Mouse (Mus musculus) small intestine, adult 2 months (tissue): ENCODE data around the gene Lrrc8a.

Experiments used
- CTCF ChIP-seq: fragments of 200-500 bp; IDR thresholded peaks from 2 replicates; pipeline ENCODE4 v1.5.1; 2012; ENCODE audit warnings: low read depth, mild to moderate bottlenecking, control low read depth, inconsistent platforms, low read length, moderate library complexity, mixed read lengths; ENCODE audit not compliant: insufficient replicate concordance, insufficient read length; ENCODE audit errors: extremely low read depth
- POLR2A ChIP-seq: fragments of 200-500 bp; IDR thresholded peaks from 2 replicates; pipeline ENCODE4 v1.6.1; 2012; ENCODE audit warnings: low read depth, mild to moderate bottlenecking, control low read depth, inconsistent platforms, low read length, moderate library complexity

DNA sequence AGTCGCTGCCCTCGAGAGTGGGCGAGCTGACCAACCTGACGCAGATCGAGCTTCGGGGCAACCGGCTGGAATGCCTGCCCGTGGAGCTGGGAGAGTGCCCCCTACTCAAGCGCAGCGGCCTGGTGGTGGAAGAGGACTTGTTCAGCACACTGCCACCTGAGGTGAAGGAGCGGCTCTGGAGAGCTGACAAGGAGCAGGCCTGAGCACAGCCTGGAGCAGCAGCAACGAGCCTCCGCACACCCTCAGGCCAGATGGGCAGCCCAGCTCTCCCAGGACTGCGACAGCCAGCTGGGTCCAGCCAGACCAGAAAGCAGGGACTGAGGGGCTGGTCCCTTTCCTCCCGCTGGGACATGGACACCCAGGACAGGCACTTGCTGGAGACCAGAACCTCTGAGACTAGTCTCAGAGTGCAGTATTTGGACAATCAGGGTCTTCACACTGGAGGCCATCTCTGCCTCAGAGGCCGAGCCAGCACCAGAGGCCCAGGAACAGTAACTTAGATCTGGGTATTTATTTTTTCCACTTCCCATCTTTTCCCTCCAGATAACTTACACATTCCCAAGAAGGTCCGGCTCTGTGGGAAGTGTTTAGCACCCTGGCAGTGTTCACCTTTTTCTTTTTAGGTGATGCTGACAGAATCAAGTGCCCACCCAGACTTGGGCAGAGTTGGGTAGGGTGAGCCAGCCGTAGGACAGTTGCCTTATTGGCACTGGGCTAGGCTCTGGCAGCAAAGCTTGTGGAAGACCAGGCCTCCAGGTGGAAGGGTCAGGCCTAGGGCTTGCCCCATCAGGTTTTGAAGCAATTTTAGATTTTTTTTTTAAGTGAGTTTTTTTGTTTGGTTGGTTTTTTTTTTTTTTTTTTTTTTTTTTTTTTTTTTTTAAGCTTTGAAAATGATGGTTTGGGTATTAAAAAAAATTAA lies 24.7 kb downstream of the Lrrc8a start:
- TF ChIP-seq POLR2A (no peak), CTCF (no peak)
